In genomic region chr16:23270913-23271253, GRCm38 (mm10) we compare ENCODE assay signal across 9 mouse cellular contexts. TPM values are rescaled to one million over a fixed set of nuclear protein-coding genes. Genes with fewer than 3 reads are reported as not detected.
DNase-seq lines count a peak whose midpoint lies in the region; ATAC-seq and TF ChIP-seq lines count a peak whose summit lies in the region.
"Had no signal": no experiment of that assay in that cellular context is flagged by ENCODE, and none has a peak within 500 bp of the region (broad histone marks: within the 10 kb centered on the region; RNA-seq: fewer than 3 reads in every experiment).

No protein-coding gene starts in this region.

- 0 out of 2 replicates have a peak, but pooled peaks have one; percentile 1 for ATAC-seq in lung, embryonic 16.5 days (ENCODE audit: low read depth)
- peak; percentile 18; the same call in 1 of the 2 replicates for ATAC-seq in intestine, embryonic 16.5 days

- no peak overlapping the region for H3K4me3 ChIP-seq in lung, embryonic 16.5 days (ENCODE audit: low read length)
- peak overlapping the region; percentile 27; the same call in 1 of the 2 replicates for H3K4me3 ChIP-seq in forebrain, embryonic 10.5 days
- no peak overlapping the region for H3K4me3 ChIP-seq in intestine, embryonic 16.5 days (ENCODE audit: low read length)
- H3K4me3 ChIP-seq in olfactory bulb, adult 2 months (ENCODE audit: insufficient read depth, low read depth, low read length), result no peak overlapping the region
- H3K4me3 ChIP-seq: heart, embryonic 15.5 days had no signal

- H3K36me3 ChIP-seq in lung, embryonic 16.5 days (ENCODE audit: control insufficient read depth, insufficient read depth, low read length), result no peaks in the 10 kb centered on the region
- H3K36me3 ChIP-seq in forebrain, embryonic 10.5 days (replicated peaks), result peaks cover 11% of the 10 kb centered on the region
- no peaks in the 10 kb centered on the region for H3K36me3 ChIP-seq in intestine, embryonic 16.5 days (ENCODE audit: control insufficient read depth, insufficient read depth, low read length)
- H3K36me3 ChIP-seq: heart, embryonic 15.5 days had no signal

- H3K4me2 ChIP-seq in lung, embryonic 16.5 days (ENCODE audit: low read depth, low read length), result no peak overlapping the region
- H3K4me2 ChIP-seq in intestine, embryonic 16.5 days (ENCODE audit: low read depth, low read length), result no peak overlapping the region
- H3K4me2 ChIP-seq: heart, embryonic 15.5 days had no signal

- no peaks in the 10 kb centered on the region for H3K9me3 ChIP-seq in lung, embryonic 16.5 days (ENCODE audit: control insufficient read depth, low read length)
- no peaks in the 10 kb centered on the region for H3K9me3 ChIP-seq in forebrain, embryonic 10.5 days
- no peaks in the 10 kb centered on the region for H3K9me3 ChIP-seq in intestine, embryonic 16.5 days (ENCODE audit: control insufficient read depth, low read length)
- H3K9me3 ChIP-seq: heart, embryonic 15.5 days had no signal

- TF ChIP-seq POLR2A in olfactory bulb, adult 2 months (IDR thresholded peaks at IDR 0.05; ENCODE audit: insufficient read depth, low read depth, low read length), result no peak

- H3K27ac ChIP-seq in lung, embryonic 16.5 days (ENCODE audit: low read length), result peak overlapping the region; percentile 43
- H3K27ac ChIP-seq in forebrain, embryonic 10.5 days, result peak overlapping the region; percentile 83
- no peak overlapping the region for H3K27ac ChIP-seq in intestine, embryonic 16.5 days (ENCODE audit: low read length)
- peak overlapping the region; percentile 67 for H3K27ac ChIP-seq in olfactory bulb, adult 2 months (ENCODE audit: insufficient read depth, low read depth, low read length)

- no peak for DNase-seq in lung, postnatal 10 days
- DNase-seq in forebrain, embryonic 10.5 days (ENCODE audit: extremely low spot score, low spot score), result no peak
- DNase-seq in adrenal gland, postnatal 10 days, result no peak
- DNase-seq in B cell, adult 2 months, result no peak
- DNase-seq: spleen, adult 18-20 months had no signal

- H3K4me1 ChIP-seq in lung, embryonic 16.5 days (replicated peaks; ENCODE audit: control insufficient read depth, insufficient read depth, low read length), result peaks cover 54% of the 10 kb centered on the region
- peaks cover 70% of the 10 kb centered on the region for H3K4me1 ChIP-seq in forebrain, embryonic 10.5 days
- peaks cover 15% of the 10 kb centered on the region for H3K4me1 ChIP-seq in intestine, embryonic 16.5 days (ENCODE audit: control insufficient read depth, insufficient read depth, low read length)
- peaks cover 39% of the 10 kb centered on the region for H3K4me1 ChIP-seq in olfactory bulb, adult 2 months (ENCODE audit: control insufficient read depth, insufficient read depth, low read length)

- no peaks in the 10 kb centered on the region for H3K27me3 ChIP-seq in lung, embryonic 16.5 days (ENCODE audit: control insufficient read depth, insufficient read depth, low read depth, low read length)
- H3K27me3 ChIP-seq in forebrain, embryonic 10.5 days (ENCODE audit: poor library complexity, severe bottlenecking), result peaks cover 21% of the 10 kb centered on the region
- H3K27me3 ChIP-seq in intestine, embryonic 16.5 days (replicated peaks; ENCODE audit: control insufficient read depth, insufficient read depth, low read length), result no peaks in the 10 kb centered on the region

- TF ChIP-seq CTCF in olfactory bulb, adult 2 months (IDR thresholded peaks at IDR 0.05; ENCODE audit: insufficient read depth, low read depth, low read length), result no peak

- H3K9ac ChIP-seq in lung, embryonic 16.5 days (ENCODE audit: low read length), result no peak overlapping the region
- no peak overlapping the region for H3K9ac ChIP-seq in intestine, embryonic 16.5 days (ENCODE audit: low read depth, low read length)
- H3K9ac ChIP-seq: heart, embryonic 15.5 days had no signal

- WGBS in lung, embryonic 16.5 days, result 15% methylated on average over 3 of the region's 3 CpGs
- WGBS in forebrain, embryonic 10.5 days, result 5% methylated on average over 3 of the region's 3 CpGs
- WGBS in intestine, embryonic 16.5 days, result 19% methylated on average over 3 of the region's 3 CpGs
- WGBS in olfactory bulb, adult 2 months, result 32% methylated on average over 3 of the region's 3 CpGs

RNA-seq across cellular contexts. Expression of gene St6gal1, which starts 46.3 kb away (rescaled TPM):
- polyA plus RNA-seq in lung, embryonic 16.5 days (2015; fragmentation: Nextera tagmentation; extraction: Ambion mirVana), result 49.0 and 56.2 TPM in 2 replicates
- 18.4 and 19.7 TPM in 2 replicates for polyA plus RNA-seq in forebrain, embryonic 10.5 days (2016; fragmentation: Nextera tagmentation; extraction: Ambion mirVana)
- 14.3 and 15.1 TPM in 2 replicates for polyA plus RNA-seq in intestine, embryonic 16.5 days (2015; fragmentation: Nextera tagmentation; extraction: Ambion mirVana)
- not detected in 2 replicates for polyA plus RNA-seq in olfactory bulb, adult 2 months (2012; ENCODE audit: insufficient read depth, insufficient read length, low replicate concordance, missing spikeins)
- 10 to 100 TPM; 41.4 to 48.5 TPM for total RNA-seq in adrenal gland, postnatal 10 days (2021)
